Mouse (Mus musculus): ENCODE measurements around the gene Esp31.

Esp31 gene

GRCm38 (mm10) chr17:38639147-38639546, at the start of gene Esp31:
Gene Esp31, plus strand, starts transcription at chr17:38639447.
- no peak for DNase-seq

All from lung, postnatal 14 days (tissue).